Mouse (Mus musculus): ENCODE results near the gene Hoxa4.

Hoxa4 gene

GRCm38 (mm10) chr6:52228475-52229465 is 37.2 kb upstream of the Hoxa4 start:
- DNase-seq: no peak

GRCm38 (mm10) chr6:52227470-52228222 is 36.1 kb upstream of the Hoxa4 start:
- DNase-seq: no peak

GRCm38 (mm10) chr6:52226569-52227257 is 35.2 kb upstream of the Hoxa4 start:
- DNase-seq: no peak

- DNase-seq: no peak
Observed at GRCm38 (mm10) chr6:52225612-52226568, 34.3 kb upstream of the Hoxa4 start.

GRCm38 (mm10) chr6:52224895-52225611 is 33.5 kb upstream of the Hoxa4 start:
- DNase-seq: peak in 1 of 2 experiments; percentile 3

GRCm38 (mm10) chr6:52223939-52224760 is 32.6 kb upstream of the Hoxa4 start:
- DNase-seq: no peak

- DNase-seq: no peak
Observed at GRCm38 (mm10) chr6:52222729-52223128, 31.2 kb upstream of the Hoxa4 start.

GRCm38 (mm10) chr6:52221993-52222685 is 30.6 kb upstream of the Hoxa4 start:
- DNase-seq: no peak

- DNase-seq: peak; percentile 63 to 82
Observed at GRCm38 (mm10) chr6:52221337-52221992, 29.9 kb upstream of the Hoxa4 start, which contains the start of gene Hoxa7. Gene Hoxa7 (minus strand): TSS chr6:52221854.

- no peak for DNase-seq
Observed at GRCm38 (mm10) chr6:52220865-52221310, 29.3 kb upstream of the Hoxa4 start.

GRCm38 (mm10) chr6:52220003-52220864 is 28.7 kb upstream of the Hoxa4 start:
- no peak for DNase-seq

- DNase-seq: no peak
Observed at GRCm38 (mm10) chr6:52219234-52219942, 27.8 kb upstream of the Hoxa4 start.

- DNase-seq: no peak
Observed at GRCm38 (mm10) chr6:52218643-52219215, 27.2 kb upstream of the Hoxa4 start.

GRCm38 (mm10) chr6:52217895-52218642 is 26.5 kb upstream of the Hoxa4 start:
- no peak for DNase-seq

GRCm38 (mm10) chr6:52217459-52217768 is 25.9 kb upstream of the Hoxa4 start:
- DNase-seq: no peak
